Mouse (Mus musculus) T-helper 2 cell (primary cell): ENCODE results near the gene Cbx4.
"Not testable (repeated sequence)": the region's sequence is repeated elsewhere in the genome, so short reads cannot be mapped to it uniquely, and the experiment has no call there.

Source experiments
- in situ Hi-C: fragments of 300-600 bp; cut with MboI, MseI; formaldehyde crosslinking; loops from one replicate; pipeline ENCODE4 v1.15.1; 2025; ENCODE audit warnings: high pct_unique_total_duplicates

Gene Cbx4

DNA sequence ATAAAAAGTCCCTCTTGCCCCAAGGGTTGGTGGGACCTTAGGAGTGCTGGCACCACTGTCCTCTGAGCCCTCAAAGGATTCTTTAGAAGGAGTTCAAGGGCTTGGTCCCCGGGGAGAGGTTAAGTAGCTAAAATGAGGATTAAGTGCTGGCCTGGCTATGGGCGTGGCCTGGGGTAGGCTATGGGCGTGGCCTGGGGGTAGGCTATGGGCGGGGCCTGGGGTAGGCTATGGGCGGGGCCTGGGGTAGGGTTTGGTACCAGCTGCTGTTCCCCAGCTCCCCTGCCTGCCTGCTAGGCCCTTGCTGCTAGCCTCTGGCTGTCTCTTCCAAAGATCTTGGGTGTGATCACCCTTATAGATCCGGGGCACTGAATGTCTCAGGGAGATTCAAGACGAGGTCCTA, 25.3 kb upstream of the Cbx4 start:
- in situ Hi-C loops, result no loop called here

GRCm38 (mm10) chr11:119109415-119110071, 23.5 kb upstream of the Cbx4 start:
- in situ Hi-C loops, result no loop called here

DNA sequence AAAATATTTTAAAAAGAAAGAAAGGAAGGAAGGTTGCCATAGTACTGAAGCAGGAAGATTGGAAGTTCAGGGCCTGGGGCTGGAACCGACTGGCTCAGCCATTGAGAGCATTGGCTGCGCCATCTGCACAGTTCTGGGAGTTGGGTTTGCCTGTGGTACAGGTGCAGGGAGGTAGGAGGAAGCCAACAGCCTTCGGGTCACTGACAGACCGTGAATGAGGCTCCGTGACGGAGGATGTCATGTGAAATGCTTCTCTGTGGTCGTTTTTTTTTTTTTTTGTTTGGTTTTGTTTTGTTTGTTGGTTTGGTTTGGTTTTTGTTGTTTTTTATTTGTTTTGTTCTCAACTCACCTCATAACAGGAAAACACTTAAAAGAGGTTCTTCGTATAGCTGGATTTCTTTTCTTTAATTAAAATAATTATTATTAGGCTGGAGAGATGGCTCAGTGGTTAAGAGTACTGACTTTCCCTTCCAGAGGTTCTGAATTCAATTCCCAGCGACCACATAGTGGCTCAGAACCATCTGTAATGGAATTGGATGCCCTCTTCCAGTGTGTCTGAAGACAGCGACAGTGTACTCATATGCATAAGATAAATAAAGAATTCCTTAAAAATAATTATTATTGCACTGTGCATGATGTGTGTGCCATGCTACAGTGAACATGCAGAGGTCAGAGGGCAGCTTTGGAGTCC, 22.7 kb upstream of the Cbx4 start:
- in situ Hi-C loops, result no loop called here

- in situ Hi-C loops, result no loop called here
Observed at GRCm38 (mm10) chr11:119106289-119106688, 20.3 kb upstream of the Cbx4 start.

- in situ Hi-C loops, result no loop called here
Observed at GRCm38 (mm10) chr11:119105748-119106147, 19.7 kb upstream of the Cbx4 start.

DNA sequence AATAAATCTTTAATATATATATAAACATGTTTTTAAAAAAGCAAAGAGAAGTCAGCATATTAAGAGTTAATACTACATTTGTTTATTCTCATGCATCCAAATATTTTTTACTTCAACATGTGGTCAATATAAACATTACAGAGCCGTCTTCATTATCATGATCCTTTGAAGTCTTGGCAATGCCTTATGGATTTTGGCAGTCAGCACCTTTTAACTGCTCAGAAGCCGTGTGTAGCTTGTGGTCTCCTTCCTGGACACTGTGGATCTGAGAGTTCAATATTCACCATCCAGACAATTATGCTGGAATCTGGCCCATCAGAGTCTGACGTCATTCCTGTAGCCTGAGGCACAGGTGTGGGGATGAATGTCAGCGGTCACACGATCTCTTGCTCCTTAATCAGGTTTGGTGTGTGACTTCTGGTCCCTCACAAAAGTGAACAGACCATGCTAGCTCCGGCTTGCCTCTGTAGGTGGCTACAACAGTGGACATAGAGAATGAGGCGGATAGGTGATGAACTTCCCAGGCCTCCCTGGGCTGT, 19.1 kb upstream of the Cbx4 start:
- in situ Hi-C loops, result no loop called here

DNA sequence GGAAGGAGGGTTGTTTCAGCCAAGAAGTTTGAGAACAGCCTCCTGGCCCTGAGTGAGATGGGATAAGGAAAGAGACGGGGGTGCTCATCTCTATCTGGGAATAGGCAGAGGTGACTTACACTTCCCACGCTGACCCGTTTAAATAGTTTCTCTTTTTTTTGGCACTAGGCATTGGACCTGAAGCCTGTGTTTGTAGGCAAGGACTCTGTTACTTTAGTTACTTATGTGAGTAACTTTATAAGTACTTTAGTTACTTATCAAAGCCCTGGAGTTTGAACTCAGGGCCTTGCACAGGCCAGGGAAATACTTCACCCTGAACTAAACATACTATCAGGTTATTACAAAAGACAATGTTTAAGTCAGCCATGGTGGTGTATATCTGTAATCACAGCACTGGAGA, 18.0 kb upstream of the Cbx4 start:
- in situ Hi-C loops, result no loop called here

DNA sequence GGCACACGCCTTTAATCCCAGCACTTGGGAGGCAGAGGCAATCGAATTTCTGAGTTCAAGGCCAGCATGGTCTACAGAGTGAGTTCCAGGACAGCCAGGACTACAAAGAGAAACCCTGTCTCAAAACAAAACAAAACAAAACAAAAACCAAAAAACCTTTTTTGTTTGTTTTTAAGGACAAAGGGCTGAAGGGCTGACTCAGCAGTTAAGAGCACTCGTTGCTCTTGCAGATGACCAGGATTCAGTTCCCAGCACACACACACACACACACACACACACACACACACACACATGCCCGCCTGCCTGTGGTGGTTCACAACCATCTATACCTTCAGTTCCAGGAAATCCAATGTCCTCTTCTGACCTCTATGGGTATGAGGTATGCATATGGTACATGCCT, 14.3 kb upstream of the Cbx4 start:
- in situ Hi-C loops, result not testable (repeated sequence)

DNA sequence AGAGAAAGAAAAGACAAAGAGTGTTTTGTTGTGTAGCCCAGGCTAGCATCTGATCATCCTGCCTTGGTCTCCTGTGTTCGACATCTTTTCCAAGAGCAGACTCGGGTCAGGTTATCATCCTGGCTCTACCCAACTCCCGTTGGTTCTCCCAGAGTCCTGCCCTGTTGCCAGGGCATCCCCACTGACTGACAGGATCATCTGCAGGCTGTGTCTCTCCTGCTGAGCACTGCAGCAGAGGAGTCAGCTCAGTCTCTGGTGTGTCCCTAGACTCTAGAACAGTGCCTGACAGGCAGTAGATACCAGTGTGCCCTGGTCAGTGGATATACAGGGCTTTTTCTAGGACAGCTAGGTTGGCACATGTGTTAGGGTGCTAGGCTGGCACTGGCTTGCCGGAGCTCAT, 12.2 kb upstream of the Cbx4 start:
- in situ Hi-C loops, result loop anchor here (5.0 kb wide), 1 partner anchor 84 kb away; no protein-coding TSS in a partner anchor

DNA sequence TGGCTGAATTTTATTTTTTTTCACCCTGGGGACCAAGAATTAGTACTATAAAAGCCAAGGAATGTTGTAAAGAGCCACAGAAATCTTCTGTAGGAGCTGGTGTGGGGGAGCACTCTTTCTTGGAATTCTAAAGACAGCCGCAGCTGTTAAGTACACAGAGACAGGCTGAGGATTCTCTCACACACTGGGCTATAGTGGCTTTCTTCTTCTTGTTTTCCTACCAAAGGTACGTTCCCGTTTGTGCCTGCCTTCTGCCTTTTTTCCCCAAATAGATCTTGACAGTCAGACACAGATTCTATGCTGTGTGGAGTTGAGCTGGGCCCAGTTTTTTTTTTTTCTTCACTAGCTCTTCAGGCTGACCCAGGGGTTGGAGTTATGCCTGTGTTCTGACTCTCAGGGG, 9.4 kb upstream of the Cbx4 start:
- in situ Hi-C loops, result loop anchor here (5.0 kb wide), 1 partner anchor 87 kb away; no protein-coding TSS in a partner anchor

GRCm38 (mm10) chr11:119093322-119093721, 7.3 kb upstream of the Cbx4 start:
- in situ Hi-C loops, result loop anchor here (5.0 kb wide), 1 partner anchor 34 kb away; no protein-coding TSS in a partner anchor

GRCm38 (mm10) chr11:119092286-119092685, 6.3 kb upstream of the Cbx4 start:
- in situ Hi-C loops, result loop anchor here (5.0 kb wide), 1 partner anchor 35 kb away; no protein-coding TSS in a partner anchor

GRCm38 (mm10) chr11:119091598-119091991, 5.6 kb upstream of the Cbx4 start:
- in situ Hi-C loops, result loop anchor here (5.0 kb wide), 1 partner anchor 36 kb away; no protein-coding TSS in a partner anchor

DNA sequence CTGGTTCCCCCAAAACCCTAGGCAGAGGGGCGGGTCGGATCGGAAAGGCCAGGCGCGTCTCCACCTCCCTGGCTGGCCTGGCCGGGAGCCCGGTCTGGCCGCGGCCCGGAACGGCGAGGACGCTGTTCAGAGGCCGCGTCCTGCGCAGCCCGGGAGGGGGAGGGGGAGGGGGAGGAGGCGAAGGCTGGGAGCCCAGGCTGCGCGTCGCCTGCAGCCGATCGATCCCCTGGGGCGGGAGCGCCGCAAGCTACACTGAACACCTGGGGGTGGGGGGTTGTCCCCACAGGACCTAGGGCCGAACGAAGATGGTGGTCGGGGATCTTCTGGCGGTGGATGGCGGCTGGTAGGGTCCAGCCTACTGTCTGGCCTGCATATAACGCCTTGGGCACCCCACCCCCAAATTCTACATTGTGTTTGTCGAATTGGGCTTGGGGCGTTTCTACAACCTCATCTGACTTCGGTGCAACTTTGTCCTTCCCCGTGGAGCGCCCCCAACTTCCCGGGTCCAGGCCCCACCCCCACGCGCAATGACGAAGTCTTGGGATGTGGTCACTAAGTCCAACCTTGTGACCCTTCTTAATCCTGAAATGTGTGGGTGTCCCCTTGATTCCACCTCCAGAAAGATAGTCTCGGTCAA, 5.1 kb upstream of the Cbx4 start:
- in situ Hi-C loops, result loop anchor here (5.0 kb wide), 1 partner anchor 36 kb away; no protein-coding TSS in a partner anchor

DNA sequence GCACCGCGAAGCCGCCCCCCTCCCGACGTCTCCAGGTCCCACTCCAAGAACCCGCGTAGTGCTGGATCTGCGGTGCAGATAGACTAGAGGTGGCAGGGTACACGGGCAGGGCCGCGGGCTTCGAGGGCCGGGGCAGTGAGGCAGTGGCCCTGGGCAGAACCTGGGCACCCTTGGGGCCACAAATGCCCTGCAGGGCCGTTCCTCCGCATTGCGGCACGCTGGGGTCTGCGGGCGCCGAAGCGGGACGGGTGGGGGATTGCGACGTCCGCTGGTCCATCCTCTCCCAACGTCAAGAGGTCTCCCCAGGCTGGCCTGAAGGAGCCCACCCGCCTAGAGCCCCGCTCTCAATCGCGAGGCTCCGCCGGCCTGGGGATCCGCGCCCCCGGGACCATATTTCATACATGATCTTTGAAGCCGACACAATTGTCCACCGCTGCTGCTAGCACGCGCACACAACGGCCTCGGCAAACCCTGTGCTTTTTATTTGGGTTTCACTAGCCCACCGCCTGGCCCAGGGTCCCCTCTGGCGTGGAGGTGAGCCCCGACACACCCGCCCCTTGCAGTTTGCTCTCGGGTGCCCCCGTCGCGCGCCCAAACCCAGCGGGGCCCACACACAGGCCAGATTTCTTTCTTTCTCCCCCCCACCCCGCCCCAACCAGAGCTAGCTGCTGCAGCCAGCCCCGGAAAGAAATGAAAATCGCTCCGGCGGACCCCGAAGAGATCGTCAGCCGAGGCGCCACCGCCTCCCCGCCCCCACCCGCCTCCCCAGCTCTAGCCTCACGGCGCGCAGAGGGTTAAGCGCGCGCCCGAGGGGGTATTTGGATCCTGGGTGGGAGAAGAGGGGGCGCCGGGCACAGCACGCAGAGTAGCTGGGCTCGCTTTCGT, 4.3 kb upstream of the Cbx4 start:
- in situ Hi-C loops, result loop anchor here (5.0 kb wide), 1 partner anchor 37 kb away; no protein-coding TSS in a partner anchor

GRCm38 (mm10) chr11:119089235-119090075, 3.4 kb upstream of the Cbx4 start:
- in situ Hi-C loops, result loop anchor here (5.0 kb wide), 2 partner anchors 37 to 38 kb away; no protein-coding TSS in a partner anchor

DNA sequence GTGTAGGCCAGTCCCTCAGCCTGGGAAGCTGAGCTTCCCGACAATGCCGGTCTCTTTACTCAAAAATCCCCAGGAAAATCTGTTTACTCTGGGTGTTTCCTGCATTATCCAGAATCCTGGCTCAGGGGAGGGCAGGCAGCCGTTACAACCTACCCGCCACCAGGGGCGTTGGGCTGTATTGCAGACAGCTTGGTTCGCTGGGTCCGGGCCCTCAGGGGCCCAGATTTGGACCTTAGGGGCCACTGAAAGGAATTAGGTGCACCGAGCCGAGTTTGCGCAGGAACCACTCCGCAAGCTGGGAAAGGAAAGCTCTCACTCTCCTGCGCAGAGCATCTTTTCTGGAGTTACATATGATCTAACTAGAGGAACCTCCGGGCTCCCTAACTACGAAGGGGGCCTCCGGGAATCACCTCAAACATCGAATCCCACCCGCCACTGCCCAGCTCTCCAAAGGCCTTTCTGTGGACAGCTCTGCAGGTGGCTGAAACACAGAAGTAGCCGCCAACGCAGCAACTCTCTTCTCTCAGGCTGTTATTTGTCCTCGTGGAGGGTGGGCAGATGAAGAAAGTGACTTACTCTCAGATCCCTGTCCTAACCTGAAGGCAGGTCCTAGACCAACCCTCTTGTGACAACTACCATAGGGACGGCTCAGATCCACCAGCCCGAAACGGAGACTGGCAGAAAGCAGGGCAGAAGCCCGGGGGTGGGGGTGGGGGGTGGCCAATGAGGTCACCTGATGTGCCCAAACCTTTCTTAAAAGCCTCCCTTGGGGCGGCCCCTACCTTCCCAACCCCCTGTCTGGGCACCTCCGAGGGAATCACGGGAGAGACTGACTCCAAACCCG, 2.6 kb upstream of the Cbx4 start:
- in situ Hi-C loops, result loop anchor here (5.0 kb wide), 1 partner anchor 36 kb away; no protein-coding TSS in a partner anchor

DNA sequence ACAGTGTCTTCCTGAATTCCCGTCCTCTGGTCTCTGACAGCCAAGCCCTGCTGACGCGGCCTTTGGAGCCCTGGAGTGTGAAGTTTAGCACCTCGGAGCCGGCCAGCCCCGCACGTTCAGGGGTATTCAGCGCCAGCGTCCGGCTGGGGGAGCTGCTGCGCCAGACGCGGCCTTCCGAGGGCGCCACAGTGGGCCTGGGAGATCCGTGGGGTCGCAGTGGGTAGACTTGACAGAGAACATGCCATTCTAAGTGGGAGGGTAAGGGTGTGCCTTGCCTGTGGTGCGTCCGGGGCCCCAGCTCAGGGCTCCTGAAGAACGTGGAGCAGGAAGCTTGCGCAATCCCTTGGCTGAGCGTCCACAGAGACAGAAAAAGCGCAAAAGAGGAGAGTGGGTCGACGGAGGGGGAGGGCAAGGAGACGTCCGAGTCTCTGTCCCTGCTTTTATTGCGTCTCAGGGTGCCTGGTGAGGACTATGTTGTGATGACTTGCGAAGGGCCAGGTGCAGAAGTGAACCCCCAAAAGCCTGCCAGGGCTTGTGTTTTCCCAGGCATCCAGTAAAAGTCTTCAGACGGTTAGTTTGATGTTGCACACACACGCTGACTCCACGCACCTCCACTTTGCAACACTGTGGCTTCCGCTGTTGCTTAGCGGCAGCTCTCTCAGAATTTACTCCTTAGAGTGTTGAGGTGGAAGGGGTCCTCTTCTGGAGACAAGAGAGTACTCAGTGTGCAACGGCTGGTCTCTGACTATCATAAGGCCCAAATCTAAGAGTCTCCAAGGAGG, 1.5 kb upstream of the Cbx4 start:
- in situ Hi-C loops, result loop anchor here (5.0 kb wide), 1 partner anchor 35 kb away; no protein-coding TSS in a partner anchor
